Mouse (Mus musculus) C2C12 (cell line): ENCODE results near the gene Aars2.

Experiments
- CEBPB ChIP-seq: IDR thresholded peaks from one replicate; pipeline ENCODE4 v1.6.1; 2011; ENCODE audit warnings: low read depth, mild to moderate bottlenecking, control low read depth, moderate library complexity
- CTCF ChIP-seq: IDR thresholded peaks from one replicate; pipeline ENCODE4 v1.5.1; 2011; ENCODE audit not compliant: control insufficient read depth, insufficient read depth, insufficient read length
- MAX ChIP-seq: IDR thresholded peaks from one replicate; pipeline ENCODE4 v1.6.1; 2011; ENCODE audit warnings: mild to moderate bottlenecking, control low read depth
- MYOD1 ChIP-seq: IDR thresholded peaks from one replicate; pipeline ENCODE4 v1.6.1; 2011; ENCODE audit warnings: low read depth; ENCODE audit not compliant: control insufficient read depth, insufficient read length
- MYOG ChIP-seq: IDR thresholded peaks from one replicate; pipeline ENCODE4 v1.6.1; 2011; ENCODE audit not compliant: control insufficient read depth, insufficient read length; ENCODE audit errors: extremely low read depth
- USF1 ChIP-seq: IDR thresholded peaks from one replicate; pipeline ENCODE4 v1.6.1; 2011; ENCODE audit warnings: low read depth, mild to moderate bottlenecking, control low read depth, moderate library complexity

GRCm38 (mm10) chr17:45563216-45563615, 56.6 kb downstream of the Aars2 start:
- TF ChIP-seq CTCF (no peak), MAX (no peak), USF1 (no peak), MYOD1 (no peak), MYOG (no peak), CEBPB (no peak)
